8 mouse cellular contexts compared by ENCODE assay signal in genomic region chr6:22071323-22071840, GRCm38 (mm10).
DNase-seq lines count a peak whose midpoint lies in the region; ATAC-seq and TF ChIP-seq lines count a peak whose summit lies in the region.

No protein-coding gene starts in this region.

- TF ChIP-seq POLR2A in spleen, adult 2 months (IDR thresholded peaks at IDR 0.05; ENCODE audit: low read depth, low read length), result no peak

- no peaks in the 10 kb centered on the region for H3K27me3 ChIP-seq in spleen, adult 2 months (ENCODE audit: control insufficient read depth, insufficient read depth, low read length)
- H3K27me3 ChIP-seq in intestine, embryonic 15.5 days (replicated peaks), result no peaks in the 10 kb centered on the region

- H3K27ac ChIP-seq in spleen, adult 2 months (ENCODE audit: insufficient read depth, low read length), result no peak overlapping the region
- no peak overlapping the region for H3K27ac ChIP-seq in intestine, embryonic 15.5 days

- WGBS in spleen, adult 2 months, result 23% methylated on average over 4 of the region's 4 CpGs
- 31% methylated on average over 4 of the region's 4 CpGs for WGBS in intestine, embryonic 15.5 days

- H3K4me1 ChIP-seq in spleen, adult 2 months (ENCODE audit: control insufficient read depth, insufficient read depth, insufficient read length), result no peaks in the 10 kb centered on the region
- peaks cover 5% of the 10 kb centered on the region; the same call in 1 of the 2 replicates for H3K4me1 ChIP-seq in intestine, embryonic 15.5 days (replicated peaks)

- TF ChIP-seq CTCF in spleen, adult 2 months (IDR thresholded peaks at IDR 0.05; ENCODE audit: extremely low read depth, insufficient read depth, insufficient read length, insufficient replicate concordance), result no peak

- H3K9me3 ChIP-seq in intestine, embryonic 15.5 days, result no peaks in the 10 kb centered on the region

- H3K4me2 ChIP-seq in intestine, embryonic 15.5 days (replicated peaks), result peak overlapping the region; percentile 36

- DNase-seq in heart, adult 11 months, result peak; percentile 45
- DNase-seq in heart, adult 8-10 months (ENCODE audit: low spot score), result no peak
- DNase-seq in spleen, adult 2 months (ENCODE audit: low read depth in 1 of 2, low spot score in 2 of 2), result no peak
- no peak for DNase-seq in spleen, postnatal 14 days (ENCODE audit: low spot score in 2 of 2)
- DNase-seq in thymus, postnatal 25 days, result no peak
- DNase-seq in left cerebral cortex, adult 18-20 months (ENCODE audit: low spot score in 2 of 2), result no peak
- no peak for DNase-seq in thymus, adult 18-20 months

- no peak overlapping the region for H3K9ac ChIP-seq in intestine, embryonic 15.5 days

- H3K4me3 ChIP-seq in spleen, adult 2 months (ENCODE audit: extremely low read depth, insufficient read depth, insufficient read length), result peak overlapping the region; percentile 18; the same call in 1 of the 2 replicates
- H3K4me3 ChIP-seq in intestine, embryonic 15.5 days (replicated peaks), result no peak overlapping the region

- 0 out of 2 replicates have a peak, but pooled peaks have one; percentile 40 for ATAC-seq in intestine, embryonic 15.5 days

- no peaks in the 10 kb centered on the region for H3K36me3 ChIP-seq in spleen, adult 2 months (ENCODE audit: control insufficient read depth, insufficient read depth, low read length)
- H3K36me3 ChIP-seq in intestine, embryonic 15.5 days, result no peaks in the 10 kb centered on the region
